Mouse (Mus musculus) CH12.LX (cell line): ENCODE data around the gene Trim80. TPM values are rescaled to one million over a fixed set of nuclear protein-coding genes. Genes with fewer than 3 reads are reported as not detected.

Source experiments
- DNase-seq: peaks from one replicate; pipeline ENCODE4 v3.0.0-alpha.2; 2013; ENCODE audit errors: extremely low read depth
- H3K27ac ChIP-seq: 2 replicates; pipeline ENCODE4 v1.5.1; 2012; ENCODE audit warnings: low read depth, mild to moderate bottlenecking, control low read depth, moderate library complexity; ENCODE audit not compliant: insufficient read depth
- H3K27me3 ChIP-seq: replicated peaks from 2 replicates; pipeline ENCODE3; 2012; ENCODE audit warnings: inconsistent platforms
- H3K36me3 ChIP-seq, 2 experiments: replicated peaks in 1 of 2; 2 replicates each; pipeline versions ENCODE3 to v1.6.1; 2012; ENCODE audit warnings: inconsistent platforms in 1 of 2, low read length in 1 of 2, mild to moderate bottlenecking in 1 of 2, mixed read lengths in 1 of 2, moderate library complexity in 1 of 2; ENCODE audit not compliant: control insufficient read depth in 1 of 2, insufficient read depth in 1 of 2
- H3K4me1 ChIP-seq, 2 experiments: 2 replicates each; pipeline ENCODE4 v1.6.1; 2012; ENCODE audit warnings: inconsistent platforms in 1 of 2, moderate library complexity in 1 of 2; ENCODE audit not compliant: insufficient read depth in 2 of 2, control insufficient read depth in 1 of 2
- H3K4me2 ChIP-seq: 2 replicates; pipeline ENCODE4 v1.6.1; 2012; ENCODE audit warnings: low read depth, mild to moderate bottlenecking, control low read depth; ENCODE audit not compliant: poor library complexity, insufficient read depth, severe bottlenecking
- H3K4me3 ChIP-seq, 3 experiments: fragments of 150-350 bp in 1 of 3; sonication (generic) in 1 of 3; replicated peaks in 1 of 3; 2 replicates each; pipeline versions ENCODE3 to v1.5.1; 2011 to 2012; ENCODE audit warnings: low read depth in 2 of 3, low read length in 2 of 3, mild to moderate bottlenecking in 2 of 3, moderate library complexity in 2 of 3, control low read depth in 1 of 3, improper control_type of control experiment in 1 of 3, inconsistent platforms in 1 of 3, mixed read lengths in 1 of 3; ENCODE audit not compliant: poor library complexity in 1 of 3
- H3K79me2 ChIP-seq: replicated peaks from 2 replicates; pipeline ENCODE4 v1.6.1; 2012; ENCODE audit warnings: mild to moderate bottlenecking, moderate library complexity; ENCODE audit not compliant: control insufficient read depth, poor library complexity, insufficient read depth, severe bottlenecking; ENCODE audit errors: extremely low read depth
- H3K9ac ChIP-seq: 2 replicates; pipeline ENCODE4 v1.6.1; 2012; ENCODE audit warnings: low read depth, mild to moderate bottlenecking, control low read depth, moderate library complexity; ENCODE audit not compliant: insufficient read depth
- H3K9me3 ChIP-seq: replicated peaks from 2 replicates; pipeline ENCODE3; 2012; ENCODE audit warnings: low read length, inconsistent platforms, mixed read lengths
- BHLHE40 ChIP-seq: IDR thresholded peaks from 2 replicates; pipeline ENCODE4 v1.6.1; 2011; ENCODE audit warnings: mild to moderate bottlenecking, low read depth, low read length, improper control_type of control experiment
- CHD2 ChIP-seq: IDR thresholded peaks from 2 replicates; pipeline ENCODE4 v1.6.1; 2011; ENCODE audit warnings: low read length, improper control_type of control experiment
- E2F4 ChIP-seq: IDR thresholded peaks from 2 replicates; pipeline ENCODE4 v1.6.1; 2011; ENCODE audit warnings: low read depth, low read length, improper control_type of control experiment; ENCODE audit not compliant: insufficient replicate concordance
- EP300 ChIP-seq: IDR thresholded peaks from 2 replicates; pipeline ENCODE4 v1.6.1; 2011; ENCODE audit warnings: low read length, improper control_type of control experiment
- GABPA ChIP-seq: IDR thresholded peaks from 2 replicates; pipeline ENCODE4 v1.6.1; 2012; ENCODE audit warnings: low read depth, low read length, improper control_type of control experiment, inconsistent platforms; ENCODE audit not compliant: insufficient replicate concordance
- IRF4 ChIP-seq: IDR thresholded peaks from 2 replicates; pipeline ENCODE4 v1.6.1; 2014; ENCODE audit warnings: low read depth, mild to moderate bottlenecking, inconsistent platforms, low read length, improper control_type of control experiment
- JUN ChIP-seq: IDR thresholded peaks from 2 replicates; pipeline ENCODE4 v1.6.1; 2011; ENCODE audit warnings: low read depth, mild to moderate bottlenecking, low read length, improper control_type of control experiment, moderate library complexity; ENCODE audit not compliant: insufficient read depth
- KAT2A ChIP-seq: IDR thresholded peaks from 2 replicates; pipeline ENCODE4 v1.6.1; 2012; ENCODE audit warnings: low read length, improper control_type of control experiment, inconsistent platforms; ENCODE audit not compliant: insufficient replicate concordance
- MAFK ChIP-seq: IDR thresholded peaks from 2 replicates; pipeline ENCODE4 v1.6.1; 2011; ENCODE audit warnings: low read length, improper control_type of control experiment; ENCODE audit not compliant: insufficient replicate concordance
- MAZ ChIP-seq: IDR thresholded peaks from 2 replicates; pipeline ENCODE4 v1.6.1; 2012; ENCODE audit warnings: low read depth, mild to moderate bottlenecking, inconsistent platforms, low read length, improper control_type of control experiment, moderate library complexity
- MXI1 ChIP-seq: IDR thresholded peaks from 2 replicates; pipeline ENCODE4 v1.6.1; 2011; ENCODE audit warnings: mild to moderate bottlenecking, low read depth, low read length, improper control_type of control experiment
- MYC ChIP-seq: IDR thresholded peaks from 2 replicates; pipeline ENCODE4 v1.6.1; 2011; ENCODE audit warnings: low read depth, mild to moderate bottlenecking, improper control_type of control experiment, low read length
- NRF1 ChIP-seq: IDR thresholded peaks from 2 replicates; pipeline ENCODE4 v1.6.1; 2014; ENCODE audit warnings: low read depth, mild to moderate bottlenecking, inconsistent platforms, low read length, improper control_type of control experiment, moderate library complexity
- POLR2A ChIP-seq: IDR thresholded peaks from 2 replicates; pipeline ENCODE4 v1.6.1; 2011; ENCODE audit warnings: low read depth, mild to moderate bottlenecking, improper control_type of control experiment, low read length
- SMC3 ChIP-seq: IDR thresholded peaks from 2 replicates; pipeline ENCODE4 v1.6.1; 2011; ENCODE audit warnings: low read depth, low read length, improper control_type of control experiment
- TCF12 ChIP-seq: IDR thresholded peaks from 2 replicates; pipeline ENCODE4 v1.6.1; 2014; ENCODE audit warnings: low read depth, mild to moderate bottlenecking, inconsistent platforms, low read length, improper control_type of control experiment
- ZC3H11A ChIP-seq: IDR thresholded peaks from 2 replicates; pipeline ENCODE4 v1.6.1; 2012; ENCODE audit warnings: low read depth, mild to moderate bottlenecking, inconsistent platforms, low read length, improper control_type of control experiment
- dilution Hi-C: fragments of 300-500 bp; cut with MboI; formaldehyde crosslinking; loops from 2 replicates; pipeline ENCODE4 v1.14.3; 2020; ENCODE audit warnings: low sequenced_read_pairs; ENCODE audit not compliant: extremely low pct_unique_long_range_greater_than_20kb, extremely low pct_ligation_motif_present
- in situ Hi-C: fragments of 300-500 bp; cut with MboI; formaldehyde crosslinking; loops from 3 replicates; pipeline ENCODE4 v1.14.3; 2019; ENCODE audit warnings: low sequenced_read_pairs, low pct_ligation_motif_present, low pct_unique_long_range_greater_than_20kb, mixed read lengths
- polyA plus RNA-seq: library from polyadenylated mRNA; unstranded; fragments of >175 nt; gene quantifications from 2 replicates; pipeline ENCODE4 v1.2.1, GENCODE M21; 2012; ENCODE audit warnings: low read depth; ENCODE audit not compliant: insufficient read length
- total RNA-seq, 2 experiments: library from RNA; depleted of rRNA; stranded (reverse); fragments of 300-350 nt in 1 of 2; fragments of >200 nt in 1 of 2; gene quantifications; 2 replicates each; pipeline ENCODE4 v1.2.3; 2012 to 2014

The Trim80 gene
- total and polyA plus RNA-seq, 3 experiments: not detected

DNA sequence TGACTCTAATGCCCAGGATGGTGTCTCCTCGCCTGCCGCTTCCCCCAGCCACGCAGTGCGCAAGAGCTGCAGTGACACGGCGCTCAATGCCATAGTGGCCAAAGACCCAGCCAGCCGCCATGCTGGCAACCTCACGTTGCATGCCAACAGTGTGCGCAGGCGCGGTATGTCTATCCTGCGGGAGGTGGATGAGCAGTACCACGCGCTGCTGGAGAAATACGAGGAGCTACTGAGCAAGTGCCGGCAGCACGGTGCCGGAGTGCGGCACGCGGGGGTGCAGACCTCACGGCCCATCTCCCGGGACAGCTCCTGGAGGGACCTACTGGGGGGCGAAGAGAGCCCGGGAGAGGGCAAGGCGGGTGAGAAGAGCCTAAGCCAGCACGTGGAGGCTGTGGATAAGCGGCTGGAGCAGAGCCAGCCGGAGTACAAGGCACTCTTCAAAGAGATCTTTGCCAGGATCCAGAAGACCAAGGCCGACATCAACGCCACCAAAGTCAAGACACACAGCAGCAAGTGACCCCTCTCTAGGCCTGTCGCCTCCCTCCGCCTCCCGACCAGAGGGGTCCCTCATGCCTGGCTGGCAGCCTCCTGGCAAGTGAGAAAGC is 46.5 kb upstream of the Trim80 start:
- no peak overlapping the region for H3K9ac ChIP-seq
- no peak overlapping the region for H3K4me2 ChIP-seq
- H3K36me3 ChIP-seq: no peaks in the 10 kb centered on the region
- no peak overlapping the region for H3K4me3 ChIP-seq
- DNase-seq: no peak
- H3K27ac ChIP-seq: no peak overlapping the region
- in situ Hi-C loops (no loop called here), dilution Hi-C loops (no loop called here)
- no peaks in the 10 kb centered on the region for H3K4me1 ChIP-seq
- peaks cover 88% of the 10 kb centered on the region for H3K27me3 ChIP-seq
- no peak for TF ChIP-seq MAFK
- no peak for TF ChIP-seq JUN
- TF ChIP-seq ZC3H11A: no peak
- TF ChIP-seq GABPA: no peak
- TF ChIP-seq EP300: no peak
- no peak for TF ChIP-seq MAZ
- no peak for TF ChIP-seq BHLHE40
- no peak for TF ChIP-seq POLR2A
- no peak for TF ChIP-seq MXI1
- no peak for TF ChIP-seq NRF1
- TF ChIP-seq KAT2A: no peak
- TF ChIP-seq SMC3: no peak
- no peak for TF ChIP-seq TCF12
- no peak for TF ChIP-seq CHD2
- no peaks in the 10 kb centered on the region for H3K79me2 ChIP-seq
- H3K9me3 ChIP-seq: peaks cover 3% of the 10 kb centered on the region

- no peak for TF ChIP-seq EP300
- TF ChIP-seq MAZ: no peak
- TF ChIP-seq E2F4: no peak
- TF ChIP-seq TCF12: no peak
- TF ChIP-seq KAT2A: no peak
- no peak for TF ChIP-seq IRF4
- no peak for TF ChIP-seq MYC
- Histone ChIP-seq H3K27me3 (peaks cover 68% of the 10 kb centered on the region), H3K9me3 (no peaks in the 10 kb centered on the region), H3K36me3 (no peaks in the 10 kb centered on the region), H3K4me2 (no peak overlapping the region), H3K4me1 (peaks cover 0 to 2% of the 10 kb centered on the region in 2 experiments; a peak in 1 of 4 replicates), H3K79me2 (no peaks in the 10 kb centered on the region), H3K9ac (no peak overlapping the region), H3K4me3 (no peak overlapping the region), H3K27ac (no peak overlapping the region)
- dilution Hi-C loops (no loop called here), in situ Hi-C loops (no loop called here)
- no peak for DNase-seq
Measured at GRCm38 (mm10) chr11:115398085-115398484, 42.3 kb upstream of the Trim80 start.
